Mouse (Mus musculus) macrophage (primary cell): Measurements from ENCODE around the gene Fgb. TPM values are rescaled to one million over a fixed set of nuclear protein-coding genes. Genes with fewer than 3 reads are reported as not detected.

Experiments
- H3K27ac ChIP-seq: fragments of 350-480 bp; formaldehyde crosslinking; 2 replicates; pipeline ENCODE4 v1.9.0; 2021
- H3K36me3 ChIP-seq: fragments of 350-480 bp; formaldehyde crosslinking; 2 replicates; pipeline ENCODE4 v1.9.0; 2021; ENCODE audit errors: inconsistent target
- H3K4me3 ChIP-seq: fragments of 350-480 bp; formaldehyde crosslinking; 2 replicates; pipeline ENCODE4 v1.9.0; 2021; ENCODE audit errors: inconsistent target
- H3K79me2 ChIP-seq: fragments of 350-480 bp; formaldehyde crosslinking; 2 replicates; pipeline ENCODE4 v1.9.0; 2021; ENCODE audit errors: inconsistent target
- WGBS: methylation state at CpG from one replicate; pipeline ENCODE4 v1.1.7; 2026; ENCODE audit warnings: inconsistent platforms; ENCODE audit not compliant: missing documents; 5-methylcytosine and 5-hydroxymethylcytosine counted together
- polyA plus RNA-seq: library from polyadenylated mRNA; stranded (reverse); fragments of 250-400 nt; gene quantifications from 3 replicates; pipeline ENCODE4 v1.2.4, GENCODE M21; 2018; ENCODE audit warnings: inconsistent platforms

The Fgb gene
- polyA plus RNA-seq, 1 experiment from 2014 or later, result not detected

DNA sequence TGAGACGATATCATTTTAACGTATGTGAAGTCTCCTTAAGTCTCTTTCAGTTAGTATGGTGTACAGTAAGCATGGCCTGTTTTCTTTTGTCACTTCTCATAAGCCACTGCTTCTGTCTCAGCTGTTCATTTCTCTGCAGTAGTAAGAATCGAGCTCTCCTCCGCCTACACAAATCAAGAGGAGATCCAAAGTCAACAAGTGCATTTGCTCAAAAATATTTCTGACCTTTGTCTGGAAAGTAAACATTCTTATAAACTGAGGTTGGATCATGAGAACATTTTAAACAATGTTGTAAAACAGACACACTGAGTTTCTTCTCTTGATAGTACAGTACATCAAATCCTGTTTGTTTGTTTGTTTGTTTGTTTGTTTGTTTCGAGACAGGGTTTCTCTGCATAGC is 998 bp upstream of the Fgb start:
- Histone ChIP-seq H3K79me2 (peaks cover 3% of the 10 kb centered on the region), H3K36me3 (no peaks in the 10 kb centered on the region), H3K4me3 (no peak overlapping the region), H3K27ac (no peak overlapping the region)
- 94% methylated on average over 5 of the region's 5 CpGs for WGBS

DNA sequence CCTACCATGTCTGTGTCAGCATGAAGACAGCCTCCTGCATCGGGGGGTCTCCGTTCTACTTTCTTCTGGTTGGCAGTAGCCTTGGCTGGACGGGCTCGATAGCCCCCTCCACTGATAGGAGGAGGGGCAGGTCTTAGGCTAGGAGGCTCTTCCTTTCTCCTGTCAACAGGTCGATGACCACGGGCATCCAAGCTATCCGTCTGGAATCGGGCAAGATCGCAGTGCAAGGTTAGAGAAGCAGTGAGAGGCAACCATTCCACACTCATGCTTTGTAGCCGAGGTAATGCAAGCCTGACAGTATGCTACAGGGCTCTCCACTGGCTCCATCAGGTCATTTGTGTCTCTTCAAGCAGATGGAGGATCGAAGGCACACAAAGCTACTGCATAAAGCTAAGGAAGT is 3.0 kb downstream of the Fgb start:
- 89% methylated on average over 11 of the region's 11 CpGs for WGBS
- H3K4me3 ChIP-seq, result no peak overlapping the region
- H3K27ac ChIP-seq, result no peak overlapping the region
- no peaks in the 10 kb centered on the region for H3K79me2 ChIP-seq
- no peaks in the 10 kb centered on the region for H3K36me3 ChIP-seq

DNA sequence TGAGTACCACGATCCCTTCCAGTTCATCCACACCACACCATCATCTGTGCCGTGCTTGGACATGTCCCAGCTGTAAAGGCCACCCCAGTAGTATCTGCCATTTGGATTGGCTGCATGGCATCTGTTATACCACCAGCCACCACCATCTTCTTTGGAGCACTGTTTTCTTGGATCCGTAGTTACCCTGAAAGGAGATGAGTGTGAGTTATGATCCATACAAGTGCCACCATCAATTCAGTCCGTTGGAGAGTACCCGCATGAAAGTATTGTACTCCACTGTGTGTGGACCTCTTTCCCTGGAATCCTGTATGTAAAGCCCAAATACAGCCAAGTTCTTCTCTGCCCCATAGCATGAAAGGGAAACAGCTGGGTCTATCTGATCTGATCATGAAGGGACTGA is 7.2 kb downstream of the Fgb start:
- Histone ChIP-seq H3K79me2 (no peaks in the 10 kb centered on the region), H3K4me3 (no peak overlapping the region), H3K36me3 (no peaks in the 10 kb centered on the region), H3K27ac (no peak overlapping the region)
- WGBS, result 84% methylated on average over 5 of the region's 5 CpGs

DNA sequence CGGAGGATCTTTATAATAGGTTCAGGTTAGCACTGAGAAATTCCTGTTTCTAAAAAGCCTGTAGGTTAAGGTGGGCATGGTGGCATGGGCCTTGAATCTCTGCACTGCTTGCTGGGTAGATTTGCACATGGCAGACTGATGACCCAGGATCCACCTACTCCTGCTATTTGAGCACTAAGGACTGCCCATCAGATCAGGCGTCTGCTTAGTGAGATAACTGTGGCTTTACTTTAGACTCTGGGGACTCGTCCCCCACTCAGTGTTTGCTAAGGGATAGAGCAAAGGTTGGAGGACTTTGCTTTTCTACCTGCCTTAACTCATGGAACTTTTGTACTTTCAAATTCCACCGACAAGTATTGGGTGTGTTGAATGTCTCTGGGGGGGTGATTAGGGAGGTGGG is 10.0 kb downstream of the Fgb start:
- Histone ChIP-seq H3K36me3 (no peaks in the 10 kb centered on the region), H3K4me3 (no peak overlapping the region), H3K27ac (no peak overlapping the region), H3K79me2 (no peaks in the 10 kb centered on the region)
- 90% methylated on average over 4 of the region's 4 CpGs for WGBS

DNA sequence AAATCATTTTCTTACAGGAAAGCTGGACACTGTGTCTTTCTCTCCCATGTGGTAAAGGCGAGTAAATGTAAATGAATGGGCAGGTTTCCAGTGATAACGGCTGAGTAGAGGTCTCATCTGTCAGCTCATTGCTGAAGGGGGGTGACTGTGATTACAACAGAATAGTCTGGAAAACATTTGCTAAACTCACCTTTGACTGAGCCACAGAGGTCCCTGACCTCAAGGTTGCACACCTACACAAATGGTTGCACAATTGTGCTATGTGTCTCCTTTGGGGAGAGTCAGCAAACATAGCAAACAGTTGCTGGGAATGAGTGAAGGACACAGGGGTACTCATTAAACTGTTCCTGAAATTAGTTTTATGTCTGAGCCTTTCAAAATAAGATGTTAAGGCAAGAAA is 10.8 kb downstream of the Fgb start:
- no peak overlapping the region for H3K4me3 ChIP-seq
- 79% methylated on average over 2 of the region's 2 CpGs for WGBS

DNA sequence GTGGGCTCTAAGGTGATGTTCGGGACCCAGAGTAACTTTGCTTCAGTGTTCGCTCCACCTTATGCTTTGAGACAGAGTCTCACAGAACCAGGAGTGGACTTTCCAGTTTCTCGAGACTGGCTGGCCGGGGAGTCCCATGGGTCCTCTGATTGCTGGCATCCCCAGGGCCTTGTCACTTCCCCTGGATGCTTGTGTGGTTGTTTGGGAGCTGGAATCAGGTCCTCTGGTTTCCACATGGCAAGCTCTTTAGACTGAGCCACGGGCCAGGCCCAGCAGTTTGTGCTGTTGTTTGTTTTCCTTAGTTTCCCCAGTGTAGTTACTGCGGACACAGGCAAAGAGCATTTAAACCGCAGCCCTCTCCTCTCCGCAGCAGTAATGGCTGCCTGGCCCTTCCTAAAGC is 15.9 kb downstream of the Fgb start:
- Histone ChIP-seq H3K4me3 (no peak overlapping the region), H3K36me3 (no peaks in the 10 kb centered on the region), H3K79me2 (no peaks in the 10 kb centered on the region), H3K27ac (no peak overlapping the region)
- WGBS, result 87% methylated on average over 8 of the region's 8 CpGs

More for the DNA sequence above, 10.8 kb downstream of the Fgb start:
- H3K27ac ChIP-seq, result no peak overlapping the region
- H3K79me2 ChIP-seq, result no peaks in the 10 kb centered on the region
- no peaks in the 10 kb centered on the region for H3K36me3 ChIP-seq

DNA sequence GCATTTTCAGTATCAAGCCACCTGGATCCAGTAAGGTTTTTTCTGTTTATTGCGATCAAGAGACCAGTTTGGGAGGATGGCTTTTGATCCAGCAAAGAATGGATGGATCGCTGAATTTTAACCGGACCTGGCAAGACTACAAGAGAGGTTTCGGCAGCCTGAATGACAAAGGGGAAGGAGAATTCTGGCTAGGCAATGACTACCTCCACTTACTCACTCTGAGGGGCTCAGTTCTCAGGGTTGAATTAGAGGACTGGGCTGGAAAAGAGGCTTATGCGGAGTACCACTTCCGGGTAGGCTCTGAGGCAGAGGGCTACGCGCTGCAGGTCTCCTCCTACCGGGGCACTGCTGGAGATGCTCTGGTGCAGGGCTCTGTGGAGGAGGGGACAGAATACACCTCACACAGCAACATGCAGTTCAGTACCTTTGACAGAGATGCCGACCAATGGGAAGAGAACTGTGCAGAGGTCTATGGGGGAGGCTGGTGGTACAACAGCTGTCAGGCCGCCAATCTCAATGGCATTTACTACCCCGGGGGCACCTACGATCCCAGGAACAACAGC is 16.8 kb downstream of the Fgb start:
- no peaks in the 10 kb centered on the region for H3K36me3 ChIP-seq
- 60% methylated on average over 13 of the region's 13 CpGs for WGBS
- no peak overlapping the region for H3K4me3 ChIP-seq
- H3K79me2 ChIP-seq, result no peaks in the 10 kb centered on the region
- H3K27ac ChIP-seq, result no peak overlapping the region

DNA sequence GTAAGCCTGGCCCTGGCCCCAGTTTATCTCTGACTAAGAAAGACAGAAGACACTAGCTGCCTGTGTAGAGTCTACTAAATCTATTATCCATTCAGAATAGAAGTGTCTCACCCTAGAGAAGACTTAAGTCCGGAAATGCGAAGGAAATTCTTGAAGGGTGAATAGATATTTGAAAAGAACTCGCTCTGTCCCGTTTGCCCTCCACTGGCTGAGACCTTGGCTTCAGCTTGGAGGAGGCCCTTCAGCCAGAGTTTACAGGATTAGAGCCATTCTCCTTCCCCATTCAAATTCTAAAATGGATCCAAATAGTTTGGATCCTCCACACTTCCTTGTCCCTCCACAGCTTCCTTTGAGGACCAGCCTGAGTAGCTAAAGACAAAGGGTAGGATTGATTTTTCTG is 19.3 kb downstream of the Fgb start:
- WGBS, result 91% methylated on average over 4 of the region's 4 CpGs
- no peak overlapping the region for H3K27ac ChIP-seq
- H3K79me2 ChIP-seq, result no peaks in the 10 kb centered on the region
- H3K4me3 ChIP-seq, result no peak overlapping the region
- H3K36me3 ChIP-seq, result no peaks in the 10 kb centered on the region

DNA sequence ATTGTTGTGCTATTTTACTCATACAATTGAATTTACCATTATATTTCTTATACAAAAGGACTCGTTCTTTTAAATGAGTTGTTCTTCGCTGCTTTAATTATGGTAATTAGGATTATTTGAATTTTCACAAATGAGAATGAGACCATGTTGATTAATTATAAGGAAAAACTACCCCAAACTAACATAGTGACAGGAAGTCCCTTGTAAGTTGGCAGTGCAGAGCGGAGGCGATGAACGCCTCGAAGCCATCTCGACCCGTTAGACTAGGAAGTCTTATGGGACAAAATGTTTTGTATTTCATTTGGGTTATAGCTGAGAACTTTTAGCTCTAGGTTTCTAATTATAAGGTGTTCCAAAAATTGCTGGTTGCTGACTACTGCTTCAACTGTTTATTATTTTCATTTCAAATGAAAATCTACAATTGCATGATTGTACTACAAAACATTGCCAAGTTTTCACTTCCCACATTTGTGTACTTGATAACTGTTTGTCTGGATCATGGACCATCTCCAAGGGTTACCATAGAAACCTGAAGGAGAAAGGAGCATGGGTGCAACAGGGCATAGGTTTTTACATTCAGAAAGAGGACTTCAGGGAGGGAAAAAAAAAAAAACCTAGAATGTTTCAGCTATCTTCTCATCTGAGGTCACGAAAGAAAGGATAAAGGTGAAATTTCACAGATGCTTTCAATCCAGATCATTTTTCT is 22.0 kb downstream of the Fgb start:
- Histone ChIP-seq H3K4me3 (no peak overlapping the region), H3K27ac (no peak overlapping the region), H3K36me3 (no peaks in the 10 kb centered on the region), H3K79me2 (no peaks in the 10 kb centered on the region)
- WGBS, result 89% methylated on average over 9 of the region's 9 CpGs

DNA sequence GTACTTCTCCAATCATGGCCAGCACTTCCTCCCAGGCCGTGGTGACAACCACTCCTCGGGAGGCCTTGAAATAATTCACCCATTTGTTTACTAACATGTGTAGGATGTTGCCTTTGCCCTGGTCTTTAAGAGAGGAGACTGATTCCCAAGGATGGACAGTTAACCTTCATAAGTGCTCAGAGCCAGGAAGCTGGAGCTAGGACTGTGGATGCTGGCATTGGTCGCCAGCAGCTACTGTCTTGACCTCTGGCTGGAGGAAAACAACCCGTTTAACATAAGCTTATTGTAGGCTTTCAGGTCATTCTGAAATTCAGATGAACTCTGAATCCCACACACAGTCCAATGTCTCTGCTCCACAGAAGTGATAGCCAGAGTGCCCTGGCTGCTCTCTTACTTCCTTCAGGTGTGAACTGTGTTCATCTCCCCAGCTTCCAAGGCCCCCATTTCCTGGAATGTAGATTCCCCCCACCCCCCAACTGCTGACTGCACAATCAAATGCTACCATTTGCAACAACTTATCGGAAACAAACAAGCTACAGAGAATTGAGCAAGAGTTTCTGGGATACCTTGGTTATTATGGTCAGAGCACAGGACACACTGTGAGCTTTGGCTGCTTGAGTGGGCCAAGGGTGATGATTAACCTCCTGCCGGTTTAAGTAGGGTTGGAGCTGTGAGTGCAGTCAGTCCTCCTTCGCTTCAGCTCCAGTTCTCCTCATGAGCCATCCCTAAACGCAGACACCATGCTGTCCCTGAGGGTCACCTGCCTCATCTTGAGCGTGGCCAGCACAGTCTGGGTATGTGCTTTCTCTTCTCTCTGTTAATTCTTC is 24.0 kb downstream of the Fgb start, which contains the start of gene Fga:
TSS of gene Fga (plus strand) at position 602 of the 827 bp plus-strand sequence.
- H3K79me2 ChIP-seq, result no peaks in the 10 kb centered on the region
- no peaks in the 10 kb centered on the region for H3K36me3 ChIP-seq
- H3K27ac ChIP-seq, result no peak within 1 kb of the TSS
- no peak within 1 kb of the TSS for H3K4me3 ChIP-seq
- 79% methylated on average over 9 of the region's 9 CpGs for WGBS

DNA sequence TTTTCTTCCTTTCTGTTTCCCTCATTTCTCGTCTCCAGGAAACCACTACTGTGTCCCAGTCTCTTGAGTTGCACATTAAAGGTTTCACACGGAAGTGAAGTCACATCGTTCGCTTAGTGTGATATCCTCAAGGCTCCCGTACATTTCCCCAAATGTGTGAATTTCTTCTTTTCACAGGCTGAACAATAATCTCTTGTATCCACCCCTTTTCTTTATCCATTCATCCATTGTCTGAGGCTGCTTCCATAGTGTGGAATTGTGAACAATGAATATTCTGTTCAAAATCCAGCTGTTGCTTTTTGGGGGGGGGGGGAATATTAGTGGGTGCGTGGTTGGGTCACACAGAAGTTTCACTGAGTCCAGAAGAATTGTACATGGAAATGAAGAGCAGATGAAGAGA is 24.6 kb downstream of the Fgb start:
- Histone ChIP-seq H3K27ac (no peak overlapping the region), H3K36me3 (no peaks in the 10 kb centered on the region), H3K4me3 (no peak overlapping the region), H3K79me2 (no peaks in the 10 kb centered on the region)
- 86% methylated on average over 6 of the region's 6 CpGs for whole genome bisulfite sequencing

DNA sequence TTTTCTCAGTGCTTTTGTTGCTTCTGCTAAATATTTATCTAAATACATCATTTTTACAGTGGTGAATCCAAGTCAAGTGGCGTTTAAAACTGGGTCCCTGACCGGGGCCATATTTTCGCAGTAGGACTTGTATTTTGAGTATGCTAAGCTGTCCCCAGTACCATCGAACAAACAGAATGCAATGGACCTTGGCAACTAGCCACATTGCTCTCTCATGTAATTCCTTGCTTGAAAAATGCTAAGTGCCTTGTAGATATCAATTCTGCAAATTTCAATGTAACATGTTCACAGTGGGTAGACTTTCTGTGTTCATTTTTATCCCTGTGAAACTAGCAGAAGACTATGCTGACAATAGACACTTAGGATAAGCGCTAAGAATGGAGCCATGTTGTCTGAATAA is 28.5 kb downstream of the Fgb start:
- 91% methylated on average over 5 of the region's 5 CpGs for WGBS
- no peaks in the 10 kb centered on the region for H3K79me2 ChIP-seq
- no peak overlapping the region for H3K4me3 ChIP-seq
- H3K27ac ChIP-seq, result no peak overlapping the region
- H3K36me3 ChIP-seq, result no peaks in the 10 kb centered on the region

DNA sequence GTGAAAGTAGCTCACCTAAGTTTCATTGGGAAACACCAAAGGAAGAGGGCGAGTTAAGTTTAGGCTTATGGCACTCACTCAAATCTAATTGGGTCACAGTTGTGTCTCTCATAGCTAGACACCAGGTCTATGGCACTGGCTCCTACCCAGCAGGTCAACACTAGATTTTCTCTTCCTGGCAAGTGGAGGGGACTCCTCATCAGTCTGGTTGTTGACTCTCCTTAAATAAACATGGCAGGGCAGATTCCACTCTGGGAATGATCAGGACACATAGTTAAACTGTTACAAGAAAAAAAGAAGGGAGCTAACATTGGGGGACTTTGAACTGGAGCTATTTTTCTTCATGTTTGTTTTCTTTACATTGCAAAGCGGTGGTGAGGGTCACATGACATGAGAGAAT is 29.3 kb downstream of the Fgb start:
- Histone ChIP-seq H3K4me3 (no peak overlapping the region), H3K79me2 (no peaks in the 10 kb centered on the region), H3K36me3 (no peaks in the 10 kb centered on the region), H3K27ac (no peak overlapping the region)
- WGBS, result 96% methylated on average over 2 of the region's 2 CpGs

DNA sequence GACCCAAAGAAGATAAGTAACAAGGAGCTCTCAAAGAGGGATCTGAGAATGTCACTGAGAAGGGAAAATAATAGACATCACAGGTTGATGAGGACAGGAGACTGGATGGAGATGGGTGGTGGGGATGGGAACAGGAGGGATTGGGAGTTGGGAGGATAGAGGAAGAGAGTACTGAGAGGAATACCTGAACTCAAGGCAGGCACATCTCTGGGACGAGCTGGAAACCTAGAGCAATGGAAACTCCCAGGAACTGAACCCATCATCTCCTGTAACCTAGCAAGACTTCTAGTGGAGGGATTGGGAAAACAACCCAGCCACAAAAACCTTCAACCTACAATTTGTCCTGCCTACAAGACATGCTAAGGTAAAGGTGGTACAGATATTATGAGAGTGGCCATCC is 33.4 kb downstream of the Fgb start:
- 75% methylated on average over 1 of the region's 1 CpGs for whole genome bisulfite sequencing
- H3K4me3 ChIP-seq, result no peak overlapping the region
- no peaks in the 10 kb centered on the region for H3K79me2 ChIP-seq
- H3K36me3 ChIP-seq, result no peaks in the 10 kb centered on the region
- H3K27ac ChIP-seq, result no peak overlapping the region

DNA sequence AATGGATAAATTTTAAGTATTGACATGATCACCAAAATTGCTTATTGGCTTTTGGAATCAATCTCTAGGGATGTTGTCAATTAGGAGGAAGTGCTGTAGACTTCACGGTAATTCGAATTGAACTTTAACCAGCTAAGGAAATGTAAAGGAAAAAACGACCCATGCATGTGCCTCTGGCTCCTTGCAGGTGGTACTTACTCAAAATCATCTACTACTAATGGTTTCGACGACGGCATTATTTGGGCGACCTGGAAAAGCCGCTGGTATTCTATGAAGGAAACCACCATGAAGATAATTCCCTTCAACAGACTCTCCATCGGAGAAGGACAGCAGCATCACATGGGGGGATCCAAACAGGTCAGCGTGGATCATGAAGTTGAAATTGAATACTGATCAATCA is 35.7 kb downstream of the Fgb start:
- 88% methylated on average over 10 of the region's 10 CpGs for WGBS
- Histone ChIP-seq H3K4me3 (no peak overlapping the region), H3K79me2 (no peaks in the 10 kb centered on the region), H3K27ac (no peak overlapping the region), H3K36me3 (no peaks in the 10 kb centered on the region)
